Mouse (Mus musculus) neural tube, embryonic 14.5 days (tissue): ENCODE data around the gene Sergef. TPM values are rescaled to one million over a fixed set of nuclear protein-coding genes. Genes with fewer than 3 reads are reported as not detected.

Experiments used
- ATAC-seq: fragments of 200-750 bp; cut with Nextera tagmentation; 2 replicates; pipeline ENCODE4 v1.8.0; 2017; ENCODE audit warnings: low read depth, mild to moderate bottlenecking, moderate TSS enrichment, moderate library complexity
- H3K27ac ChIP-seq: fragments of 300-500 bp; sonication (generic); 2 replicates; pipeline ENCODE4 v1.5.1; 2014; ENCODE audit warnings: low read depth, mild to moderate bottlenecking, control low read depth, low read length, moderate library complexity, mixed read lengths
- H3K27me3 ChIP-seq: fragments of 300-500 bp; sonication (generic); 2 replicates; pipeline ENCODE4 v1.6.1; 2014; ENCODE audit warnings: low read length; ENCODE audit not compliant: control insufficient read depth, insufficient read depth
- H3K36me3 ChIP-seq: fragments of 300-500 bp; sonication (generic); 2 replicates; pipeline ENCODE4 v1.6.1; 2014; ENCODE audit warnings: low read length, mixed read lengths; ENCODE audit not compliant: control insufficient read depth, insufficient read depth
- H3K4me1 ChIP-seq: fragments of 300-500 bp; sonication (generic); 2 replicates; pipeline ENCODE4 v1.6.1; 2014; ENCODE audit warnings: low read length; ENCODE audit not compliant: control insufficient read depth, insufficient read depth
- H3K4me2 ChIP-seq: fragments of 300-500 bp; sonication (generic); 2 replicates; pipeline ENCODE4 v1.6.1; 2014; ENCODE audit warnings: mild to moderate bottlenecking, low read depth, low read length, control low read depth
- H3K4me3 ChIP-seq: fragments of 300-500 bp; sonication (generic); 2 replicates; pipeline ENCODE4 v1.5.1; 2014; ENCODE audit warnings: low read depth, low read length, control low read depth, mixed read lengths
- H3K9ac ChIP-seq: fragments of 300-500 bp; sonication (generic); replicated peaks from 2 replicates; pipeline ENCODE4 v1.6.1; 2014; ENCODE audit warnings: low read depth, mild to moderate bottlenecking, control low read depth, low read length, mixed read lengths
- H3K9me3 ChIP-seq: fragments of 300-500 bp; sonication (generic); 2 replicates; pipeline ENCODE4 v1.6.1; 2016; ENCODE audit warnings: low read length; ENCODE audit not compliant: control insufficient read depth
- WGBS: fragments of 180-500 bp; shearing (Covaris S2); extraction: QIAGEN DNeasy Blood & Tissue Kit; methylation state at CpG from one replicate; pipeline ENCODE4 v1.1.7; 2014; 5-methylcytosine and 5-hydroxymethylcytosine counted together
- polyA plus RNA-seq: library from polyadenylated mRNA; unstranded; fragments of >200 nt; fragmentation: Nextera tagmentation; extraction: Ambion mirVana; gene quantifications from 2 replicates; pipeline ENCODE4 v1.2.1, GENCODE M21; 2014

Gene Sergef
- polyA plus RNA-seq, 1 experiment from 2014 or later = 46.3 TPM

DNA sequence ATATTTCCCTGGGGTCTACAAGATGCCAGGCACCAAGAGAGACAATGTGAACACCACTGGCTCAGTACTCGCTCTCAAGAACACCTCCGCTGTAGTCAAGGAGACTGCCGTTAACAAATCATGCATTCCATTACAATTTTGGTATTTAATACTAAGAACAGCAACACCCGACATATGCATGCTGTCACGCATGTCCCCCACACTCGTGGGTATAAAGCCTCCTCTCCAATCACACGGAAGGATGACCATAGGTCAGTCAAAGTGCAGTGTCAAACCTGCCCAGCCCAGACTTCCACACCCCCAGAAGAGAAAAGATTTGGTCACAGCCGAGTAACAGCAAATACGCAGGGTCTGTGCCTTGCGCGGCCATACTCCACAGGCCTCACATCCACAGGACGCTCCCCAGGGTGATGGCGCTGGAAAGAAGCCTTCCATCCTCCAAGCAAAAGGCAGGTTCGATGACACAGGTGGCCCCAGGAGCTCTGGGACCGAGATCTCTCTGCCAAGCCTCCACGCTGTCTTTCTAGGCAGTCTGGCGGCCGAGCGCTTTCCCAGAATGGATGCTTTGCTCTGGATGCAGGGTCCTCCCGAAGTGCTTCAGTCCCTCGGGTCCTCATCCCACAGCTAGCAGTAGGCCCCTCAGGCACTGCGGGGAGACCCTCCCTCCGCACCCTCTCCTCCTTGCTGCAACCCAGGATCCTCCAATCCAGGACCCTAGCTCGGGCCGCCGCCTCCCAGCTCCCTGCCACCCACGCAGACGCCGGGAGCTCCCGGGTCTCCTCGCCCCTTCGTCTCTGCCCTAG is 517 bp downstream of the Sergef start:
- 6% methylated on average over 31 of the region's 32 CpGs for WGBS

GRCm38 (mm10) chr7:46628375-46628975 is 11.1 kb downstream of the Sergef start:
- no peak; the same call in 1 of the 2 replicates for ATAC-seq
- WGBS = 43% methylated on average over 8 of the region's 8 CpGs
- no peaks in the 10 kb centered on the region for H3K9me3 ChIP-seq
- no peak overlapping the region for H3K4me3 ChIP-seq
- H3K27me3 ChIP-seq = no peaks in the 10 kb centered on the region
- no peaks in the 10 kb centered on the region for H3K4me1 ChIP-seq
- H3K36me3 ChIP-seq = peaks cover 7% of the 10 kb centered on the region; the same call in 1 of the 2 replicates
- no peak overlapping the region for H3K9ac ChIP-seq
- H3K4me2 ChIP-seq = no peak overlapping the region
- H3K27ac ChIP-seq = no peak overlapping the region

More for the DNA sequence above, 517 bp downstream of the Sergef start:
- Histone ChIP-seq H3K27me3 (no peaks in the 10 kb centered on the region), H3K36me3 (no peaks in the 10 kb centered on the region), H3K9me3 (no peaks in the 10 kb centered on the region), H3K9ac (peak overlapping the region; percentile 75), H3K4me2 (peak overlapping the region; percentile 71), H3K4me1 (peaks cover 9% of the 10 kb centered on the region; the same call in 1 of the 2 replicates), H3K27ac (peak overlapping the region; percentile 77), H3K4me3 (peak overlapping the region; percentile 62)
- ATAC-seq = peak; percentile 23

GRCm38 (mm10) chr7:46623979-46624378 is 15.6 kb downstream of the Sergef start:
- H3K9me3 ChIP-seq = no peaks in the 10 kb centered on the region
- H3K27me3 ChIP-seq = no peaks in the 10 kb centered on the region
- WGBS = 56% methylated on average over 2 of the region's 3 CpGs
- H3K4me3 ChIP-seq = no peak overlapping the region
- H3K9ac ChIP-seq = no peak overlapping the region
- no peaks in the 10 kb centered on the region for H3K4me1 ChIP-seq
- ATAC-seq = no peak
- peaks cover 4% of the 10 kb centered on the region for H3K36me3 ChIP-seq
- H3K4me2 ChIP-seq = no peak overlapping the region
- H3K27ac ChIP-seq = no peak overlapping the region

GRCm38 (mm10) chr7:46618416-46619110 is 21.0 kb downstream of the Sergef start:
- no peaks in the 10 kb centered on the region for H3K9me3 ChIP-seq
- no peak overlapping the region for H3K9ac ChIP-seq
- H3K27me3 ChIP-seq = no peaks in the 10 kb centered on the region
- H3K36me3 ChIP-seq = peaks cover 4% of the 10 kb centered on the region
- H3K4me1 ChIP-seq = no peaks in the 10 kb centered on the region
- no peak for ATAC-seq
- H3K4me3 ChIP-seq = no peak overlapping the region
- no peak overlapping the region for H3K4me2 ChIP-seq
- WGBS = 96% methylated on average over 23 of the region's 23 CpGs
- H3K27ac ChIP-seq = no peak overlapping the region

- Histone ChIP-seq H3K4me2 (no peak overlapping the region), H3K27me3 (no peaks in the 10 kb centered on the region), H3K27ac (no peak overlapping the region), H3K4me1 (no peaks in the 10 kb centered on the region), H3K9ac (no peak overlapping the region), H3K36me3 (peaks cover 16% of the 10 kb centered on the region), H3K4me3 (no peak overlapping the region), H3K9me3 (no peaks in the 10 kb centered on the region)
- no peak for ATAC-seq
- WGBS = 92% methylated on average over 7 of the region's 7 CpGs
Observed at GRCm38 (mm10) chr7:46616429-46617005, 23.1 kb downstream of the Sergef start.

GRCm38 (mm10) chr7:46615256-46615977 is 24.2 kb downstream of the Sergef start:
- no peaks in the 10 kb centered on the region for H3K9me3 ChIP-seq
- ATAC-seq = no peak
- WGBS = 74% methylated on average over 5 of the region's 5 CpGs
- peaks cover 18% of the 10 kb centered on the region for H3K36me3 ChIP-seq
- H3K4me1 ChIP-seq = no peaks in the 10 kb centered on the region
- H3K4me3 ChIP-seq = no peak overlapping the region
- H3K4me2 ChIP-seq = no peak overlapping the region
- H3K9ac ChIP-seq = no peak overlapping the region
- no peaks in the 10 kb centered on the region for H3K27me3 ChIP-seq
- no peak overlapping the region for H3K27ac ChIP-seq

DNA sequence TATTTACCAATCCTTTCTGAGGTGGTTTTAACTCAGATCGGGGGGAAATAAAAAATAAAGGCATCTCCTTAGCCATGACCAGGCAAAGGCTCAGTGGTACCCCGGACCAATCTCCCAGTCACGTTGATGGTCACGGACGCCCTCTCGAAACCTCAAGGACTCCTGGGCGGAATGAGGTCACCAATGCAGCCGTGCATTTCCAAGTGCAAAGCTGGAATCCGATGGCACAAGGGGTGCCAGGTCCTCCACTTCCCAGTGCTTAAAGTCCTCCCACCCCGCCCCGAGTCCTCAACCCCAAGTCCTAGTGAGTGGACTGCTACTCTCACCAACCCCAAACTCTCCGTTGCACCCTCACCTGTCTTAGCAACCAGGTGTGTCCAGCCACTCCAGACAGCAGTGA is 25.3 kb downstream of the Sergef start:
- ATAC-seq = no peak
- WGBS = 94% methylated on average over 12 of the region's 12 CpGs
- Histone ChIP-seq H3K4me1 (no peaks in the 10 kb centered on the region), H3K4me3 (no peak overlapping the region), H3K4me2 (no peak overlapping the region), H3K9me3 (no peaks in the 10 kb centered on the region), H3K36me3 (peaks cover 15% of the 10 kb centered on the region), H3K9ac (no peak overlapping the region), H3K27me3 (no peaks in the 10 kb centered on the region), H3K27ac (no peak overlapping the region)

DNA sequence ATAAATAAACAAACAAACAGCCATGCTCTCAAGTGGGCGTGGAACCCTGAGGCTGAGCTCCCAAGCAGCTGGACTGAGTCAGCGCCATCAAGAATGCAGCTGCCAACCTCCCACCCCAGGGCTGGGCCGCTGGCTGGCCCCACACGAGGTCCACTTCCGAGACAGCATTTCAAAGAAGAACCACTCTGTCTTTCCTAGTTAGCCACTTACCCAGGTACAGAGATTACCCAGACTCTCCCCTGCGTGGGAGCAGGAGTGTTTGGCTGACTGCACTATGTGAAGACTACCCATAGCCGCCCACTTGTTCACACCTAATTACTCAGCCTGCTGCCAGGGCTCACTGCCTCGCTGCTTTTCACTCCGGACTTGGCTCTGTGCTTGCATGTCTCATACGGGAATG is 26.5 kb downstream of the Sergef start:
- Histone ChIP-seq H3K36me3 (peaks cover 15% of the 10 kb centered on the region), H3K4me2 (no peak overlapping the region), H3K9me3 (no peaks in the 10 kb centered on the region), H3K27me3 (no peaks in the 10 kb centered on the region), H3K4me1 (no peaks in the 10 kb centered on the region), H3K4me3 (no peak overlapping the region), H3K27ac (no peak overlapping the region), H3K9ac (no peak overlapping the region)
- WGBS = 83% methylated on average over 10 of the region's 10 CpGs
- ATAC-seq = no peak
